Mouse (Mus musculus) embryonic fibroblast, embryonic 13.5 days (primary cell): ENCODE data around the gene Naa11. TPM values are rescaled to one million over a fixed set of nuclear protein-coding genes. Genes with fewer than 3 reads are reported as not detected.

Experiments
- H3K27ac ChIP-seq: 2 replicates; pipeline ENCODE4 v1.5.1; 2012; ENCODE audit warnings: low read length, control low read depth, inconsistent platforms; ENCODE audit not compliant: insufficient read depth
- H3K4me1 ChIP-seq: 2 replicates; pipeline ENCODE4 v1.6.1; 2011; ENCODE audit warnings: low read length; ENCODE audit not compliant: control insufficient read depth, insufficient read depth
- H3K4me3 ChIP-seq: 2 replicates; pipeline ENCODE4 v1.5.1; 2011; ENCODE audit warnings: mild to moderate bottlenecking, control low read depth, low read length; ENCODE audit not compliant: insufficient read depth
- CTCF ChIP-seq: IDR thresholded peaks from 2 replicates; pipeline ENCODE4 v1.5.1; 2011; ENCODE audit warnings: mild to moderate bottlenecking, control low read depth, low read length, moderate library complexity, borderline replicate concordance; ENCODE audit not compliant: insufficient read depth
- POLR2A ChIP-seq: IDR thresholded peaks from 2 replicates; pipeline ENCODE4 v1.6.1; 2011; ENCODE audit warnings: low read depth, mild to moderate bottlenecking, control low read depth, low read length, moderate library complexity
- polyA plus RNA-seq: library from polyadenylated mRNA; stranded (reverse); fragments of >200 nt; gene quantifications from 2 replicates; pipeline ENCODE4 v1.2.4, GENCODE M21; 2011; ENCODE audit warnings: low read depth; ENCODE audit not compliant: missing spikeins, insufficient read length

The Naa11 gene
- polyA plus RNA-seq: not detected in 2 replicates

GRCm38 (mm10) chr5:97392160-97392559, at the start of gene Naa11:
Gene Naa11 (minus strand): TSS chr5:97392379.
- H3K4me3 ChIP-seq: no peak within 1 kb of the TSS
- no peaks in the 10 kb centered on the region for H3K4me1 ChIP-seq
- TF ChIP-seq CTCF (no peak), POLR2A (no peak)
- no peak within 1 kb of the TSS for H3K27ac ChIP-seq

- Histone ChIP-seq H3K4me3 (no peak overlapping the region), H3K4me1 (no peaks in the 10 kb centered on the region), H3K27ac (no peak overlapping the region)
- no peak for TF ChIP-seq POLR2A
- TF ChIP-seq CTCF: no peak
Observed at GRCm38 (mm10) chr5:97432512-97432911, 40.3 kb upstream of the Naa11 start.

- Histone ChIP-seq H3K4me1 (no peaks in the 10 kb centered on the region), H3K27ac (no peak overlapping the region), H3K4me3 (no peak overlapping the region)
- TF ChIP-seq POLR2A: no peak
- TF ChIP-seq CTCF: no peak
Observed at GRCm38 (mm10) chr5:97429976-97430375, 37.8 kb upstream of the Naa11 start.

- no peak overlapping the region for H3K27ac ChIP-seq
- H3K4me1 ChIP-seq: no peaks in the 10 kb centered on the region
- no peak for TF ChIP-seq POLR2A
- TF ChIP-seq CTCF: no peak
- no peak overlapping the region for H3K4me3 ChIP-seq
Observed at GRCm38 (mm10) chr5:97421669-97422068, 29.5 kb upstream of the Naa11 start.

GRCm38 (mm10) chr5:97417185-97417584, 25.0 kb upstream of the Naa11 start:
- TF ChIP-seq CTCF (no peak), POLR2A (no peak)
- H3K4me3 ChIP-seq: no peak overlapping the region
- H3K4me1 ChIP-seq: no peaks in the 10 kb centered on the region
- no peak overlapping the region for H3K27ac ChIP-seq

GRCm38 (mm10) chr5:97415837-97416236, 23.7 kb upstream of the Naa11 start:
- no peaks in the 10 kb centered on the region for H3K4me1 ChIP-seq

GRCm38 (mm10) chr5:97413716-97414115, 21.5 kb upstream of the Naa11 start:
- Histone ChIP-seq H3K4me3 (no peak overlapping the region), H3K4me1 (no peaks in the 10 kb centered on the region)

More at GRCm38 (mm10) chr5:97415837-97416236, 23.7 kb upstream of the Naa11 start:
- Histone ChIP-seq H3K4me3 (no peak overlapping the region), H3K27ac (no peak overlapping the region)
- no peak for TF ChIP-seq CTCF
- TF ChIP-seq POLR2A: no peak

GRCm38 (mm10) chr5:97410190-97410589, 18.0 kb upstream of the Naa11 start:
- Histone ChIP-seq H3K4me1 (no peaks in the 10 kb centered on the region), H3K4me3 (no peak overlapping the region), H3K27ac (no peak overlapping the region)
- TF ChIP-seq POLR2A (no peak), CTCF (no peak)

More at GRCm38 (mm10) chr5:97413716-97414115, 21.5 kb upstream of the Naa11 start:
- no peak for TF ChIP-seq POLR2A
- no peak for TF ChIP-seq CTCF
- no peak overlapping the region for H3K27ac ChIP-seq

GRCm38 (mm10) chr5:97409234-97409704, 17.1 kb upstream of the Naa11 start:
- TF ChIP-seq POLR2A (no peak), CTCF (no peak)
- no peak overlapping the region for H3K27ac ChIP-seq
- H3K4me3 ChIP-seq: no peak overlapping the region
- no peaks in the 10 kb centered on the region for H3K4me1 ChIP-seq

- H3K4me3 ChIP-seq: no peak overlapping the region
- peaks cover 2% of the 10 kb centered on the region; the same call in 1 of the 2 replicates for H3K4me1 ChIP-seq
- TF ChIP-seq POLR2A (no peak), CTCF (no peak)
- no peak overlapping the region for H3K27ac ChIP-seq
Observed at GRCm38 (mm10) chr5:97401042-97401441, 8.9 kb upstream of the Naa11 start.

- Histone ChIP-seq H3K4me1 (peaks cover 2% of the 10 kb centered on the region; the same call in 1 of the 2 replicates), H3K27ac (no peak overlapping the region), H3K4me3 (no peak overlapping the region)
- TF ChIP-seq POLR2A (no peak), CTCF (no peak)
Observed at GRCm38 (mm10) chr5:97397585-97397984, 5.4 kb upstream of the Naa11 start.
